Mouse (Mus musculus): Measurements from ENCODE around the gene Vamp2. TPM values are rescaled to one million over a fixed set of nuclear protein-coding genes. Genes with fewer than 3 reads are reported as not detected.
A peak's percentile ranks its signal among the peaks of the same experiment; 100 is the strongest.
"Not testable (repeated sequence)": the region's sequence is repeated elsewhere in the genome, so short reads cannot be mapped to it uniquely, and the experiment has no call there.

Gene Vamp2
- total and polyA plus RNA-seq, 3 experiments, result 104 to 425 (median 130) TPM

DNA sequence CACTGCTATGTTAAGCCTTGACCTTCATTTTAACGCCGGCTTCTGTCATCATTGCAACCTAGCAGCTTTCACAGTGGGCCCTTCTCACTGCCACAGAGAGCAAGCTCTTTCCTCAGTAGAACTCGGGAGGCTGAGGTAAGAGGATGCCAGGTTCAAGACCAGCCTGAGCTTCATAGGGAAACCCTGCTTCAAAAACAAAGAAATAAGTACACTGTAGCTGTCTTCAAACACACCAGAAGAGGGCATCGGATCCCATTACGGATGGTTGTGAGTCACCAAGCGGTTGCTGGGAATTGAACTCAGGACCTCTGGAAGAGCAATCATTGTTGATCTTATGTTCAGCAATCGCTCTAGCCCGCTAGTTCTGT, 7.5 kb upstream of the Vamp2 start:
- peak; percentile 6 for DNase-seq

DNA sequence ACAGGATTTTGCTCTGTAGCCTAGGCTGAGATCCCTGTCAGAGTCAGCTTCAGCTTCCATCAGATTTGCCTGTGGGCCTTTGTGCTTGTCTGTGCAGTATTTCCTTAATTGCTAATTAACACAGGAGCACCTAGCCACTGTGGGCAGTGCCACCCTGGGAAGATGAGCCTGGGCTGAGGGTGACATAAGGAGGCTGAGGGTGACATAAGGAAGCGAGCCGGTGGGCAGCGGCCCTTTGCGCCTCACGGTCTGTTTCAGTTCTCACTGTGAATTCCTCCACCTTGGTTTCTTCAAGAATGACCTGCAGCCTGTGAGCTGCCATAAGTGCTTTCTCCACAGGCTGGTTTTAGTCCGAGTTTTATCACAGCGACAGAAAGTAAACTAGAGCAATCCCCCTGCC, 6.7 kb upstream of the Vamp2 start:
- DNase-seq, result no peak

DNA sequence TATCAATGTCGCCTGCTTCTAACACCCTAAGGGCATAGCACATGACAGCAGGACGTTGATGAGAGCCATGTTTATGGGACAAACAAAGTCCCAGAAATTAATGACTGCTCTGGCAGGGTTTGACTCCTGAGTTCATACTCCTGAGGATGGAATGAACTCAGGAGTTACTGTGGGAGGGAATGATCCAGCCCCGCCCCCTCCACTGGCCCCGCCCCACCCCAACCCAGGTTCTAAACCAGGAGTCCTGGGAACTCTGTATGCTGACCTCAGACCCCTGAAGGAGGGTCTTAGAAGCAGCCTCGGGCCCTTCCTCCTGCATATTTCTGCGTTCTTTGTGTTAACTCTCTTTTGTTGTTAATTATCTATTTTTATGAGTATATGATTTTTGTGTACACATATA, 2.7 kb upstream of the Vamp2 start:
- no peak for DNase-seq

DNA sequence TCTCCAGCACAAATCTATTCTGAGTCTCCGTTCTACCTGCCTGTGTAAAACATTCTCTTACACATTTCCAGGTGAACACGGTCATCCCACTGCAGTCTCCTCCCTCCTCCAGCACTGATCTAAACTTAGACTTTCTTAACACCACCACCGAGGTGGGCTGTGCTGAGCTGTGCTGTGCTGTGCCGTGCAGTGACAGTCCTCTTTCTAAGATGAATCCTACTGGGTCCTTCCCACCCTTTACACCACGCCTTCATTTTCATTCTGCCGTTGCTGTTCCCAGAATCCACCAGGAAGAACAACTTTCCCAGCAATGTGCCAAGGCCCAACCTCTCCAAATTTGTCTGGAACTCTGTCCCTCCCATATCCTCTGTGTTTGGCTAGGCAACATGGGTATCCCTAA, 1.9 kb upstream of the Vamp2 start:
- DNase-seq, result no peak

DNA sequence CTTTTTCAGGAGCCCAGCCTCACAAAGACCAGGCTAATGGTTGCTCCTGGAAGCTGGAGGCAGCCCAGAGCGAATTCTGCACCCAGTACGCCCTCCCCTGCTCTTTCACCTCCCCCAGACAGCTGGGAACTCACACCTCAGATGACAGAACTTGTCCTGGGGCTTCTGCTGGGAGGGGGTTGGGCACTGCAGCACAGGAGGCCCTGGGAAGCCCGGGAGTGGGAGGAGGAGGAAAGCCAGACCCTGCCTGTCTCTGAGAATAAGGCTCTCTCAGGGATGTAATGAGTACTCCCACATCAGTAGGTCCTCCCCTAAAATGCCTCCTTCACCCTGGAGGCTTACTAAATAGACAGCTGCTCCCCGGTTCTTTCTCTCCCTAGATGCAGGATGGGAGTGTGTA, 1.2 kb upstream of the Vamp2 start:
- DNase-seq, result no peak

DNA sequence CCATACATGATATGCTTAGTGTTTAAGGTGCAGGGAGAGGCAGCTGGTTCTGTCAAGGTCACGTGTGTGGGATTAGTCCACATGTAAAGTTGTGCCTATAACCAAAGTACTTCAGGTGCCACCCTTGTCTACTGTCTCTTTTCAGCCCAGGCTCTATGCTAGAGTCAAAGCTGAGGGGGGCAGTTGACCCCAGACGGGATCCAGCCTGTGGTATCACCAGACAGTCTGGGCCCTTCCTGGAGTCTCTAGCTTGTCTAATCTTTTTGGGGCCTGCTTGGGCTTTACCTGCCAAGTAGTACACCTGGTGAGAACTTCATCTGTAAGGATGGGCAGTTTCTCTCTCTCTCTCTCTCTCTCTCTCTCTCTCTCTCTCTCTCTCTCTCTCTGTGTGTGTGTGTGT, 693 bp upstream of the Vamp2 start:
- no peak for DNase-seq

DNA sequence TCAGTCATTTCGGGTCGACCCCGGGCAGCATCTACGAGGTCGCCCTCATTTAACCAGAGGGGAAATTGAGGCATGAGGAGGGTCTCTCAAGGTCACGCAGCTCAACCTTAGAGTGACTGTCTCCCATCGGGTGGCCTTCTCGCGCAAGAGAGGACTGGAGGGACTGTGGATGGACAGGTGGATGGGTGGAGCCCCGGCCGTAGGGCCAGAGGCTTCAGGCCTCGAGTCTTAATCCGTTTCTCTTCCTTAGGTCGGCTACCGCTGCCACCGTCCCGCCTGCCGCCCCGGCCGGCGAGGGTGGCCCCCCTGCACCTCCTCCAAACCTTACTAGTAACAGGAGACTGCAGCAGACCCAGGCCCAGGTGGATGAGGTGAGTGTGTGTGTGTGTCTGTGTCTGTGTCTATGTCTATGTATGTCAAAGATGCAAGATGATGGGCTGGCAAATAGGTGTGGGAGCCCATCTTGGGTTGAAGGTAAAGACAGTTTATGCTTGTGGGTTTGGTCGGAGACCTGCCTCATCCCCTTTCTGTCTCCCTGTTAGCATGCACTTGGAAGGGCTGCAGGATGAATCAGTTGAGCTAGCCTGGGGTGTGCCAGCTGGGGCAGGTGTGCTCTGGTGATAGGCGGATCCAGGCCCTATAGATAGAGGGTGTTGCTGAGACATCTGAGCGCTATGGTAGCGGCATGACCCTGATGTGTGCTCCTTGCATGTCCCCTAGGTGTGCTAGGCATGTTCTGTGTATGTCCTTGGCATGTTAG, 746 bp downstream of the Vamp2 start:
- DNase-seq, result peak; percentile 63

DNA sequence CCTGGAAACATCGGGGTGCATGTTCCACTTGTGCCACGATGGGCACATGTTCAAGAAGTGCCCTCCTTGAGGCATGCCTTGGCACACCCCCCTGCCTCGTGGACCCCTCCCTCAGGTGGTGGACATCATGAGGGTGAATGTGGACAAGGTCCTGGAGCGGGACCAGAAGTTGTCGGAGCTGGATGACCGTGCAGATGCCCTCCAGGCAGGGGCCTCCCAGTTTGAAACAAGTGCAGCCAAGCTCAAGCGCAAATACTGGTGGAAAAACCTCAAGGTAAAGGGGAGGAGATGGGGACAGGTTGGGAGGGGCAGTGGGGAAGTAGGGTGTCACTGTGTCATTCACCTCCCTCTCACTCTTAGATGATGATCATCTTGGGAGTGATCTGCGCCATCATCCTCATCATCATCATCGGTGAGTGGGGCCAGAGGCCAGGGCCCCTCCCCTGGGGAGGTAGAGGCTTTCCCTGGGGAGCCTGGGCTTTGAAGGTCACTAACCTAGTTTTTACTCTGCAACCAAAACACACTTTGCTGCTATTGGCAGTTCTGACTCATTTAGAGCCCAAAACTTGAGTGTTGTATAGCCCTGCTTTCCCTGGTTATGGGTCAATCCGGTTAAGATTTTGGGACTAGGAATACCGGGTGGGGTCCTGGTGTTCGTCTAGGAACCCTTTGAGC, 1.5 kb downstream of the Vamp2 start:
- peak; percentile 69 for DNase-seq

DNA sequence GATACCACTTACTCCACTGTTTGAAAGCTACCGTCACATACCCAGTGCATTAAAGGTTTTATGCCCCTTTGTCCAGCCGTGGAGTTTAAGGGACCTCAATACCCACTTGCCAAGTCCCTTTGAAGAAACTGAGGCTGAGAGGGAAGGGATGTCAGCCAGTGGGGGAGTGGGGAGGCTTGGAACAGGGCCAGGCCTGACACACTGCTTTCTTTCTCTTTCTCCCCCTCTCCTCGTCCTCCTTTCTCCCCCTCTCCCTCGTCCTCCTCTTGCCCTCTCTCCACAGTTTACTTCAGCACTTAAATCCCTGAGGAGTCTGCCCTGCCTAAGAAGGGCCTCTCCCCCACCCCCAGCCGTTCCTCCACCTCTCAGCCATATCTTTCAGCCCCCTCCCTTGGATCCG, 2.1 kb downstream of the Vamp2 start:
- peak; percentile 6 for DNase-seq

DNA sequence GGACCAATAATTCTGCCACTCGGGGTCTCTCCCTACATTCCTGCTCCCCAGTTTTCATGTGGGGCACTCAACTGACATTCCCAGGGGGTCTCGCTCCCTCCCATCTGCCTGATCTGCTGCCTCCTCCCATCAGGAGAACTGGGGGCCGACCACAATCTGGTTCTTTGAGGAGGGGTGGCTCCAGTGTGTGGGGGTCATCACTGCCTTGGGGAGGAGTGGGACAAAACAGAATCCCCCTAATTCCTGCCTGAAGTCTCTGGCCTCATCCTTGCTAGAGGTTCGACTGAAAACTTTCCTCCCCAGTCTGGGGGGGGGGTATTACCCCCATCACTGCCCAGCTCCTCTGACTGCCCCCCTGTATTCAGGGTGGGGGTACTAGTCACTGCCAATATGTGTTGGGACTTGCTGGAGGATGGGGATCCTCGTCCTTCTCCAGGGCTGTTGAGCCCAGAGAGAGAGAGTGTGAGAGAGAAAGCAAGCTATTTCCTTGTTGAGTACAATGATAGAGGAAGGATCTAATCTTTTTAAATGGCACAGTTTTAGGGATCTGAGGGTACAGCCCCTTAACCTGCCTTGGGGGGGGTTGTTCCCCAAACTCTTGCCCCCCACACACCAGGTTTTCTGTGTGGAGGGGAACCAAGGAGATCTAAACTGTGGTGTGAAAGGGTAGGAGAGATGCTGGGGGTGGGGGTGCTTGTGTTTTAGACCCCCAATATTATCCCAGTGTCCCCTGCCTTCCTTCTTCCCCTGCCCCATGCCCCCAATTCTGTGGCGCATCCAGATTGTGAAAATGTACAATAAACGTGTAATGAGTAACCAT, 3.5 kb downstream of the Vamp2 start:
- DNase-seq, result no peak

DNA sequence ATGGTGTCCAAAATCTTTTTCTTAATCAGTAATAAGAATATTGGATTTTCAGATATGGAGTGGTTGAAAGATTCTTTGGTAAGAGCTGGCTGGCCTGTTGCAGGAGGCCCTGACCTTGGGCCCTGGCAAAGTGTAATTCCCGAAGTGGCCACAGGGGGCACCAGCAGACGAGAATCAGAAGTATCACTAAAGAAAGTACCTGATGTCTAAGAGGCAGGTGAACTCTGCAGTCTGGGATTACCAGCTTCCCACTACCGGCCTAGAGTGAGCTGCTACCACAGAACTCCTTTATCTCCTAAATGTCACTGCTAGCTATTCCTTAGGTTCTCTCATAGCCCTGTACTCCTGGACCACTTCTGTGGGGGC, 4.1 kb downstream of the Vamp2 start:
- DNase-seq, result peak; percentile 89

DNA sequence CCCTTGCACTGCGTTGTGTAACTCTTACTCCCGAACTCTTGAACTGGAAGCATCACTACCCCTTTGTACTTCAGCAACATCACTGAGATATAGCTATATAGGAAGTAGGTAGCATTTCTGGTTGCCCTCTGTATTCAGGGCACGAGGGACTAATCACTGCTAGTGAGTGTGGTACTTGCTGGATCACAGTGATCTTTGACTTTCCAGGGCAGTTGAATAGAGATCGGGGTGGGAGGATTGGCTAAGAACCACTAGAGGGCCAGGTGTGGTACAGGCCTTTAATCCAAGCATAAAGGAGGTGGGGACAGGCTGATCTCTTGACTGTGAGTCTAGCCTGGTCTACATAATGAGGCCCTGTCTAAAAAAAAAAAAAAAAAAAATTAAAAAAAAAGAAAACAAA, 4.6 kb downstream of the Vamp2 start:
- DNase-seq, result no peak

DNA sequence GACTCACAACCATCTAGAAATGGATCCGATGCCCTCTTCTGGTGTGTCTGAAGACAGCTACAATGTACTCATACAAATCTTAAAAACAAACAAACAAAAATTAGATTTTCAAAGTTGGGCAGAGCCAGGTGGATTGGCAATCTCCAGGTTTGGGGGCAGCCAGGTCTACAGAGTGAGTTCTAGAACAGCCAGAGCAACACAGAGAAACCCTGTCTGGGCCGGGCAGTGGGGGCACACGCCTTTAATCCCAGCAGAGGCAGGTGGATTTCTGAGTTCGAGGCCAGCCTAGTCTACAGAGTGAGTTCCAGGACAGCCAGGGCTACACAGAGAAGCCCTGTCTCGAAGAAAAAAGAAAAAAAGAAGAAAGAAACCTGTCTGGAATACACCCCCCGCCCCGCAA, 5.6 kb downstream of the Vamp2 start:
- DNase-seq, result not testable (repeated sequence)

DNA sequence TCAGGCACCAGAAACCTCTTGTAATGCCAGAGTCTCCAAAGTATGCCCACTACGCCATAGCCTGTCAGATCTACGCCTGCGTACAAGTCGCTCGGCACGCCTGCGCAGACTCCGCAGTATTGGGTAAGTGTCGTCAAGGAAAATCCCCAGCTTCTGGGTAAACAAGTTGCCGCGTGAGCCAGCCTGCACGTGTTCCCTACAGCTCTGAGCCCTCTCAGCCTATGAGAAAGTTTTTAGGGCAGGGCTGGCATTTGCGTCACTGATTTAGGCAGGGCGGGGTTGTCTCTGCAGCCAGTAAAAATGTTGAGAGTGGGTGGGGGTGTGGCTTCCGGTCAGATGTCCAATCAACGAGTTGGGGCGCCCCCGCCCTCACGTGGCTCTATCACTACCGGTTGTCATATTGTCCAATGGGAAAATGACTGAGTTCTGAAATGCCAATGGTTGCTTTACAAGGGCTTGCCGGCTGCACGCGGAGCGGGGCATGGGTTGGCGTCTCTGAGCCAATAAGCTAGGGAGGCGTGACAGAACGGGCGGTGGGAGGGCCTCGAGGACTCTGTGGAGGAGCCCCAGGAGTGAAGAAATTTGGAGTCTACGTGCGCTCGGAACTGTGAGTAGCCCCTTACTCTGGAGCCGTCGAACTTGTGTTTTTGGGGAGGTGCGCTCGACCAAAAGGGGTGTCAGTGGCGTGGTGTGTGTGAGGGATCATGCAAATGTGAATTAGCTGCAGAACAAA, 6.6 kb downstream of the Vamp2 start, which contains the start of gene Per1:
TSS of gene Per1 (plus strand) at position 521 of the 733 bp plus-strand sequence.
- DNase-seq, result peak; percentile 99

DNA sequence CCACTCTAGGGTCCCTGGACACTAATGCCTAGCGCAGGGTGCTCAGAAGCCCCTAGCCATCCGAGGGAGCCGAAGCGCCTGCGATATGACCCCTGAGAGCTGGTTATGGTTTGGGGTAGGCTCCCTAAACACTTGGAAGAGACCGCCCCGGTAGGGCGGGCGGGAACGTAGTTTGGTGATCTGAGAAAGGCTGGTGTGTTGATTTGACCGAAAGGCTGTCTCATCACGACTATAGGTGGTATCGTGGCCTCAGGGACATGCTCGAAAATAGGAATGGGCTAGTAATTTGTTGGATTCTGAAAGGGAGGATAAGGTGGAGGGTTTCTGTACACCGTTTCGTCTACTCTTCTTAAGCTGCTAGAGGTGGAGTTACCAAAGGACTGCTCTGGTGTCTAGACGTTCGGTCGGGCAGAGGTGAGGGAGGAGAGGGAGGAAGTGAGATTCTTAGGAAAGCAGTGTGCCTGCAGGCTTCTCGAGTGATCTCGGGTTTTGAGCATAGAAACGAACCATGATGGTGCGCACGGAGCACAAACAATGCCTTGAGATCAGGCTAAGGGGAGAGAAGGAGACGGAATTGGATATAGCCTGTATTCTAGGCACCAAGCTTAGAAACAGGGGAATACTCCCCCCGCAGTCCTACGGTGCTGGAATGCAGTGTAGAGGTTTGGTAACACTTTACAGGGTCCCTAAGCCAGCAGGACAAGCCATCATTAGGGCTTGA, 7.4 kb downstream of the Vamp2 start:
- no peak for DNase-seq

DNA sequence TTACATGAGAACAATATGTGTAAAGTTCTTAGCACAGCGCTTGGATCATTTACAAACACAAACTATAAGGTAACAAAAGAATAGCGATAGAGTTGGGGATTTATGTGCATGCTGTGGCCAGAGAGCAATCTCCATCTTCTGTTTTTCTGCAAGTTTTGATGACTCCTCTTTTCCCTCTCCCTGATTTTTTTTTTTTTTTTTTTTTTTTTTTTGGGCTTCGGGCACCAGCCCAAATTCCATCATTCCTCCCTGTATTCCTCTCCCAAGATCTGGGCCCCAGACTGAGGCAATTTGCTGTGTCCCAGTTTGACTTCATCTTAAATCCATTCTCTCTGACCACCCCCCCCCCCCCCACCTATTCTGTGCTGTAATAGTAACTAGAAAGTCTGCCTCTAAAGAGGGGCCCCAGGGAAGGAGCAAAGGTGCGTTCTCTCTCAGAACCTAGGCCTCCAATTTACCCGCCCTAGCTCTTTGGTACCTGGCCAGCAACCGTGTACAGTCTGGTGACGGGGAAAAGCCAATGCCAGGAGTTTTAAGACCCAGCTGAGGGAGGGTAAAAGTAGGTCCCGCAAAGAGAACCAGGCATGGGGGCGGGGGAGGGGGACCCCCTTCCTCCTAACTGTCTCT, 8.2 kb downstream of the Vamp2 start:
- DNase-seq, result no peak

DNA sequence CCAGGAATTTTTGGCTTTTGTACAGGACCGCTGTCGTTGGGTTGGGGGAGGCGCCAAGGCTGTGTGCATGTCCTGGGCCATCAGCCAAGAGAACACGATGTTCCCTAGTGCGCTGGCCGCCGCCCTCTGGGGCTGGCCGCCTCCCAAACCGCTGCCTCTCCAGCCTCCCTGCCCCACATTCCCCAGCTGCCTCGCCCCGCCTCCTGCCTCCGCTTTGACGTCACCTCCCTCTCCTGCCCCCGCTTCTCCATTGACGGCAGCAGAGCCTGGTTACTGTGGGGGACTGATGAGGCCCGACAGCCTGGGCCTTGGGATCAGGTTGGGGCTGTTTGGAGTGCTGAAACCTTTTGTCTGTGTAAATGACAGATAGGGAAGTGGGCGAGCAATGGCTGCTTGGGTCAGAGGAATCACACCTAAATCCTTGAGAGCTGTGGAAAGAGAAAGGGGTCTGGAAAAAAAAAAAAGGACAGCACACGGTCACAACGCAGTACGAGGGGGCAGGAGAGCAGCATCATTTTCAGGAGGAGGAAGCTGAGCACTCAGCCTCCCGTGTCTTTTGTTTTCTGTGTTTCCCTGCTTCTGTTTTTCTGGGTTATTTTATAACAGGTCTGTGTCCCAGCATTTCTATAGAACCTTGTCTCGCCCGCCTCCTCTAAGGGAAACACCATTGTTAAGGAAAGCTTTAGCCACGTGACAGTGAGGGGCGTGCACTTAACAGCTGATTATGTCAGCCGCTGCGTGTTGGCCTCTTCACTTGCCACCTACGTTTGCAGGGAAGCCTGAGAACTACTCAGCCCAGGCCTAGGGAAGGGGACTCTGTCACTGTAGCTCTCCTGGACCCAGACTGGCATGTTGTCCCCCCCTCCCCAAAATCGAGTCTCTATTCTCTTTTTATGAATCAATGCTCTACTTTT, 9.0 kb downstream of the Vamp2 start:
- DNase-seq, result peak; percentile 100

DNA sequence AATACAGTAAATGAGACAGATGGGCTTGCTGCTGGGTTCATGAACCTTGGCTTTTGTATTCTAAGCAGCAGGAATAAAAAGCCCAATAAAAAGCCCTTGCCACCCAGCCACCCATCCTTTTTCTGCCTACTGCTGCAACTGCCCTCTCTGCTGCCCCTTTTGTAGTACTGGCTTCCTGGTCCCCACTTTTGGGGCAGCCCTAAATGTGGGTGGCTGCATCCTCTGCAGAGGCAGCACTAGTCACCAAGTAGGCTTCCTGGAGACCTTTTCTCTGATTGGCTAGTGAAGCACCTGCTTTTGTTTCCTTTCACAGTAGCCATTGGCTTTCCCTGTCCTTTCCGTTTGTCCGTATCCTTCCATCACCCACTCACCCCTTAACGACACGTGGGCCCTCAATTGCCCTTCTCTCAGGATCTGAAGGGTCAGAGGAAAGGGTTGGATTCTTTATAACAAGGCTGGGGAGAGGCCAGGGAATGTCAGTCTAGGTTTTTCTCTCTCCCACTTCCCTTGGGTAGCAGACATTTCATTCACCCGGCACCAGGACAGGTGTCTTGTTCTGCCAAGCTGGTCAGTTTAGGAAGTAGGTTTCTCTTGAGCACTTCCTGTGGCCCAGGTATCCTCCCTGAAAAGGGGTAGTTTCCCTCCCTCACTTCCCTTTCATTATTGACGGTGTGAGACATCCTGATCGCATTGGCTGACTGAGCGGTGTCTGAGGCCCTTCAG, 9.9 kb downstream of the Vamp2 start:
- no peak for DNase-seq

DNA sequence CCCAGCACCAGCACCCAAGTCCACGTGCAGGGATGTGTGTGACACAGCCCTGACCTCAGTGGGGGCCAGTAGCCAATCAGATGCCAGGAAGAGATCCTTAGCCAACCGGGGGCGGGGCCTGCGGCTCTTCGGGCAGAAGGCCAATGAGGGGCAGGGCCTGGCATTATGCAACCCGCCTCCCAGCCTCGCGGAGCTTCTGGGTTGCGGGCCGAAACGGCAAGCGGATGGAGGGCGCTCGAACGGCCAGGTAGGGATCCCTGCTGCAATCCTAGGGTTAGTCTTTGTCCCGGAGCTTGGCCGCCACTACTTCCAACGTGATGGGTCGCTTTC, 10.4 kb downstream of the Vamp2 start:
- DNase-seq, result peak; percentile 99
